Mouse (Mus musculus): ENCODE results near the gene Tchp. TPM values are rescaled to one million over a fixed set of nuclear protein-coding genes. Genes with fewer than 3 reads are reported as not detected.

The Tchp gene
- total RNA-seq, 1 experiment, result 20.6 TPM

GRCm38 (mm10) chr5:114740595-114740994 lies 33.0 kb downstream of the Tchp start:
- TF ChIP-seq ZC3H11A (IDR thresholded peaks at IDR 0.05; ENCODE audit: borderline replicate concordance, low read depth, low read length), result no peak
- no peak for TF ChIP-seq MAFK (IDR thresholded peaks at IDR 0.05; ENCODE audit: insufficient read depth, low read depth, low read length)
- no peak for TF ChIP-seq HCFC1 (IDR thresholded peaks at IDR 0.05; ENCODE audit: borderline replicate concordance, insufficient read depth, low read length)
- no peak for TF ChIP-seq ZNF384 (IDR thresholded peaks at IDR 0.05; ENCODE audit: low read depth, low read length)
- TF ChIP-seq CHD2 (IDR thresholded peaks at IDR 0.05; ENCODE audit: low read depth, low read length), result no peak
- H3K9ac ChIP-seq (ENCODE audit: insufficient read depth, low read depth, low read length, poor library complexity, severe bottlenecking), result no peak overlapping the region
- no peak overlapping the region for H3K4me3 ChIP-seq (ENCODE audit: insufficient read depth in 1 of 2, low read depth in 1 of 2, low read length in 2 of 2, poor library complexity in 1 of 2, severe bottlenecking in 1 of 2)
- peaks cover 43% of the 10 kb centered on the region for H3K36me3 ChIP-seq (ENCODE audit: control insufficient read depth, insufficient read depth, low read length, poor library complexity, severe bottlenecking)
- no peak overlapping the region for H3K27ac ChIP-seq (ENCODE audit: insufficient read depth, low read depth, low read length, poor library complexity, severe bottlenecking)
- no peaks in the 10 kb centered on the region for H3K9me3 ChIP-seq (ENCODE audit: control insufficient read depth, insufficient read depth, low read depth, low read length)
- no peak for DNase-seq (ENCODE audit: low read depth, low spot score)
- in situ Hi-C loops (cut with MboI; ENCODE audit: low sequenced_read_pairs in 2 of 2, unreplicated experiment in 2 of 2), result no loop called here
- H3K4me1 ChIP-seq (ENCODE audit: control insufficient read depth in 2 of 2, insufficient read depth in 2 of 2, low read length in 2 of 2, poor library complexity in 1 of 2), result no peaks in the 10 kb centered on the region

DNA sequence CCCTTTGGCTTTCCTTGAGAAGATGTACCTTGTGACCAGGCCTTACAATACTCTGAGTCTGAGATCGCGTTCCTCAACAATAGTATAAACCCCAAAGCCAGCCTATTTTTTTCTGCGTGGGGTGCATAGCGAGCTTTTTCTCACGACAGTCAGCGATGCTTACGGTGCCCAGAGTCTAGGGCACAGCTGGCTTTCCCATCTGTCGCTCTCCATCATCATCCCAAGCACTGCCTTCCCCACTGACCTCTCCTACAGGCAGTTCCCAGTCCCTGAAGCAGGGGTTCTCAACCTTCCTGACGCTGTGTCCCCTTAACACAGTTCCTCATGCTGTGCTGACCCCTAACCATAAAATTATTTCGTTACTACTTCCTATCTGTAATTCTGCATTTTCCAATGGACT lies 35.0 kb downstream of the Tchp start:
- in situ Hi-C loops (cut with MboI; ENCODE audit: low sequenced_read_pairs in 2 of 2, unreplicated experiment in 2 of 2), result no loop called here
- Histone ChIP-seq H3K4me3 (ENCODE audit: insufficient read depth in 1 of 2, low read depth in 1 of 2, low read length in 2 of 2, poor library complexity in 1 of 2, severe bottlenecking in 1 of 2) (no peak overlapping the region), H3K9me3 (ENCODE audit: control insufficient read depth, insufficient read depth, low read depth, low read length) (no peaks in the 10 kb centered on the region), H3K27ac (ENCODE audit: insufficient read depth, low read depth, low read length, poor library complexity, severe bottlenecking) (no peak overlapping the region), H3K4me1 (ENCODE audit: control insufficient read depth in 2 of 2, insufficient read depth in 2 of 2, low read length in 2 of 2, poor library complexity in 1 of 2) (no peaks in the 10 kb centered on the region), H3K9ac (ENCODE audit: insufficient read depth, low read depth, low read length, poor library complexity, severe bottlenecking) (no peak overlapping the region), H3K36me3 (ENCODE audit: control insufficient read depth, insufficient read depth, low read length, poor library complexity, severe bottlenecking) (peaks cover 41% of the 10 kb centered on the region)
- TF ChIP-seq HCFC1 (IDR thresholded peaks at IDR 0.05; ENCODE audit: borderline replicate concordance, insufficient read depth, low read length) (no peak), CHD2 (IDR thresholded peaks at IDR 0.05; ENCODE audit: low read depth, low read length) (no peak), ZNF384 (IDR thresholded peaks at IDR 0.05; ENCODE audit: low read depth, low read length) (no peak), MAFK (IDR thresholded peaks at IDR 0.05; ENCODE audit: insufficient read depth, low read depth, low read length) (no peak), ZC3H11A (IDR thresholded peaks at IDR 0.05; ENCODE audit: borderline replicate concordance, low read depth, low read length) (no peak)
- DNase-seq (ENCODE audit: low read depth, low spot score), result no peak

DNA sequence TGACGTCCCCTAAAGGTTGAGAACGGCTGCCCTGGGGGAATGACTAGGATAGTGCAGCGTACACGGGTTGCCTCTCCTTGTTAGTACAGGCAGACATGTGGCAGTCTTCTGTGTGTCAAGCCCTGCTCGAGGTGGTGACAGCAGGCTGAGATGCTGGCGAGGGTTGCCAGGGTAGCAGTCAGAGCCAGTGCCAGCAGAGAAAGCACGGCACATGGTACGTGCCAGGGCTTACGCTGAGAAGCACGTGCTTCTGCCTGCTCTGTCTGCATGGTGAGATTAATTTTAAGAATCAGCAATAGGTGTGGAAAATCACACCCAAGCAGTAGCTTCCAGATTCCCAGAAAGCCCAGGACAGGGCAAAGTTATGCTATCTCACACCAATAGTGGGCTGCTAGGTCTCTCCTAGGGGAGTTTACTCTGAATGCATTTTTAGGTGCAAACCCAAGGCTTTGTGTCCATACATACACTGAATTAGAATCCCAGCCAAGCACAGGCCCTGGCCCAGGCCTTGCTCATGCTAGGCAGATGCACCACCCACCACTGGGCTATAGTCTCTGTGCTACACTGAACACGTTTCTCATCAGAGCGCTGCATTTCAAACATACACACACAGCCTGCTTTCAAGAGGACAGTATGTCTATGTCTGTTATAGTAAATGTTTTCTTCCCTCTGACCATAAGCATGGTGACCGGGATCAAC lies 35.6 kb downstream of the Tchp start:
- no peaks in the 10 kb centered on the region for H3K4me1 ChIP-seq (ENCODE audit: control insufficient read depth in 2 of 2, insufficient read depth in 2 of 2, low read length in 2 of 2, poor library complexity in 1 of 2)
- peaks cover 42% of the 10 kb centered on the region for H3K36me3 ChIP-seq (ENCODE audit: control insufficient read depth, insufficient read depth, low read length, poor library complexity, severe bottlenecking)
- no peaks in the 10 kb centered on the region for H3K9me3 ChIP-seq (ENCODE audit: control insufficient read depth, insufficient read depth, low read depth, low read length)
- no peak for TF ChIP-seq MAFK (IDR thresholded peaks at IDR 0.05; ENCODE audit: insufficient read depth, low read depth, low read length)
- TF ChIP-seq CHD2 (IDR thresholded peaks at IDR 0.05; ENCODE audit: low read depth, low read length), result no peak
- TF ChIP-seq ZNF384 (IDR thresholded peaks at IDR 0.05; ENCODE audit: low read depth, low read length), result no peak
- TF ChIP-seq ZC3H11A (IDR thresholded peaks at IDR 0.05; ENCODE audit: borderline replicate concordance, low read depth, low read length), result no peak
- TF ChIP-seq HCFC1 (IDR thresholded peaks at IDR 0.05; ENCODE audit: borderline replicate concordance, insufficient read depth, low read length), result no peak
- DNase-seq (ENCODE audit: low read depth, low spot score), result no peak
- H3K27ac ChIP-seq (ENCODE audit: insufficient read depth, low read depth, low read length, poor library complexity, severe bottlenecking), result no peak overlapping the region
- in situ Hi-C loops (cut with MboI; ENCODE audit: low sequenced_read_pairs in 2 of 2, unreplicated experiment in 2 of 2), result no loop called here
- H3K9ac ChIP-seq (ENCODE audit: insufficient read depth, low read depth, low read length, poor library complexity, severe bottlenecking), result no peak overlapping the region
- H3K4me3 ChIP-seq (ENCODE audit: insufficient read depth in 1 of 2, low read depth in 1 of 2, low read length in 2 of 2, poor library complexity in 1 of 2, severe bottlenecking in 1 of 2), result no peak overlapping the region

GRCm38 (mm10) chr5:114743697-114744090 lies 36.1 kb downstream of the Tchp start:
- in situ Hi-C loops (cut with MboI; ENCODE audit: low sequenced_read_pairs in 2 of 2, unreplicated experiment in 2 of 2), result no loop called here
- TF ChIP-seq MAFK (IDR thresholded peaks at IDR 0.05; ENCODE audit: insufficient read depth, low read depth, low read length), result no peak
- TF ChIP-seq ZNF384 (IDR thresholded peaks at IDR 0.05; ENCODE audit: low read depth, low read length), result no peak
- TF ChIP-seq ZC3H11A (IDR thresholded peaks at IDR 0.05; ENCODE audit: borderline replicate concordance, low read depth, low read length), result no peak
- no peaks in the 10 kb centered on the region for H3K9me3 ChIP-seq (ENCODE audit: control insufficient read depth, insufficient read depth, low read depth, low read length)
- H3K4me3 ChIP-seq (ENCODE audit: insufficient read depth in 1 of 2, low read depth in 1 of 2, low read length in 2 of 2, poor library complexity in 1 of 2, severe bottlenecking in 1 of 2), result no peak overlapping the region
- H3K4me1 ChIP-seq (ENCODE audit: control insufficient read depth in 2 of 2, insufficient read depth in 2 of 2, low read length in 2 of 2, poor library complexity in 1 of 2), result no peaks in the 10 kb centered on the region
- no peak overlapping the region for H3K27ac ChIP-seq (ENCODE audit: insufficient read depth, low read depth, low read length, poor library complexity, severe bottlenecking)
- H3K9ac ChIP-seq (ENCODE audit: insufficient read depth, low read depth, low read length, poor library complexity, severe bottlenecking), result no peak overlapping the region
- no peak for DNase-seq (ENCODE audit: low read depth, low spot score)
- peaks cover 38% of the 10 kb centered on the region for H3K36me3 ChIP-seq (ENCODE audit: control insufficient read depth, insufficient read depth, low read length, poor library complexity, severe bottlenecking)

All from ES-E14 (cell line).